Mouse (Mus musculus) lung, postnatal 36 days (tissue): ENCODE data around the gene Ryk.

Experiments
- DNase-seq: peaks from one replicate; pipeline ENCODE4 v3.0.0; 2022; ENCODE audit warnings: mixed read lengths

Ryk gene

DNA sequence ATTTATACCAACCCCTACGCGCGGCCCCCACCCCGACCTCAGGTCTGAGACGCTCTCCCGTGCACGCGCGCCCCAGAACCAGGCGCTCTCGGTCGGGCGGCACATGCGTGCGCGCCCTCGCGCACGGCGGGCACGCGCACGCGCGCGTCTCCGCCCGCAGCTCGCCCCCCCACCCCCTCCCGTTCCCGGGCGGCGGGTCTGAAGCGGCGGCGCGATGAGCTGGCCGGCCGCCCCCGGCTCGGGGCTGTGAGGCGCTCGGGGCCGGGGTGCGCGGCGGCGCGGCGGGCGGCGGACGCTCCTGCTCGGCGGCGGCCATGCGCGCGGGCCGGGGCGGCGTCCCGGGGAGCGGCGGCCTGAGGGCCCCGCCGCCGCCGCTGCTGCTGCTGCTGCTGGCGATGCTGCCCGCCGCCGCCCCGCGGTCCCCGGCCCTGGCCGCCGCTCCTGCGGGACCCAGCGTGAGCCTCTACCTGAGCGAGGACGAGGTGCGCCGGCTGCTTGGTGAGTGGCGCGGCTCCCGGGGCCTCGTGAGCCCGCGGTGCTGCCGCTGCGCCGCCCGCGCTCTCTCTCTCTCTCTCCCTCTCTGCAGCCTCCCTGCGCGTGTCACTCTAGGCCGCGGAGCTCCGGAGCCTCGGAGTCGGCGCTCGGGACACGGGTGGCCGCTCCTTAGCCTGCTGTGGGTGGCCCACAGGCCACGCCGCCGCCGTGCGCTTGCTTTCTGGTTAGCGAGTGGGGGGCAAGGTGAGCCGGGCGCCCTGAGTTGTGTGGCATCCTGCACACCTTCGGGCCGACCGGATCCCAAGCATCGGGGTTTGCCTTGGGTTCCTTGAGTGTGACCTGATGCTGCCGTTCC is at the start of gene Ryk:
Gene Ryk (plus strand): TSS at position 176 of the 850 bp plus-strand sequence.
- DNase-seq, result peak; percentile 72

- DNase-seq, result no peak
These were observed 45.2 kb upstream of the Ryk start for GRCm38 (mm10) chr9:102789491-102789890.

- no peak for DNase-seq
These were observed 42.9 kb upstream of the Ryk start for GRCm38 (mm10) chr9:102791845-102792244.

- no peak for DNase-seq
These were observed 41.9 kb upstream of the Ryk start for GRCm38 (mm10) chr9:102792836-102793235.

GRCm38 (mm10) chr9:102793286-102793809 is 41.4 kb upstream of the Ryk start:
- no peak for DNase-seq

DNA sequence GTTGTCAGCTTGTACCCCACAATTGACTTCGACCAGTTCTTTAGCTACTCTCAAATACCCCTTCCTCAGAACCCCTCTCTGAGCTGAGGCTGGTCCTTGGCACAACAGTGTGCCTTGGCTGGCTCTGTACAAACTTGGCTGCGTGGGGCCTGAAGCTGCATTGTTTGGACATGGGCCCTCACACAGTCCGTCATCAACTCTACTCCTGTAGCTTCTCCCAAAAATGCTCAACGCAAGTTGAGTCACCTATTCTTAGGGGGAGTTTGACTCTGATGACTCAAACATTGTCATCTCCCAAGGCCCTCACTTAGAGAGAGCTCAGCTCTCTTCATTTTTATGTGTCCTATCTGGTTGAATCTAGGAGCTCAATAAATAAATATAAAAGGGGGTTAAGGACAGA is 36.3 kb upstream of the Ryk start:
- DNase-seq, result no peak

DNA sequence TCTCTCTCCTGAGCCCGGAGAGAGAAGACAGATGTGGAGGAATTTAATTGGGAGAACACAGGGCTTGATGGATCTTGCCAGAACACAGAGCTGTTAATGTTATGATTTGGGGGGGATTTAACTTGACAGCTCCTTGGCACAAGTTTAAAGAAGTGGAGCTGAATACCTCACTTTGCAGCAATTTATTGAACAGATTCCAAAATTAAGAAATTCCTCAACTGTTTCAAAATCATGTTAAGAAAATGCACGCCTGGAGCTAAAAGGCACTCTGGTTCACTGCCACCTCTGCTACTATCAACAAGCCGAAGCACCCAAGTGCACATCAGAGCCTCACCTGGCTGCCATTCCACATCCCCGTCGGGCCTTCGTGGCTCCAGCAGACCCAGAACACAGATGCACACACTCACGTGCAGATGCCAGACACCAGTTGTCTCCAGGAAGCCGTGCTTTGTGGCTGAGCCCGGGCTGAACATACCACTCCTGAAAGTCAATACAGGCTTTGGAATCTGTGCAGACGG is 28.6 kb upstream of the Ryk start:
- DNase-seq, result peak; percentile 22

DNA sequence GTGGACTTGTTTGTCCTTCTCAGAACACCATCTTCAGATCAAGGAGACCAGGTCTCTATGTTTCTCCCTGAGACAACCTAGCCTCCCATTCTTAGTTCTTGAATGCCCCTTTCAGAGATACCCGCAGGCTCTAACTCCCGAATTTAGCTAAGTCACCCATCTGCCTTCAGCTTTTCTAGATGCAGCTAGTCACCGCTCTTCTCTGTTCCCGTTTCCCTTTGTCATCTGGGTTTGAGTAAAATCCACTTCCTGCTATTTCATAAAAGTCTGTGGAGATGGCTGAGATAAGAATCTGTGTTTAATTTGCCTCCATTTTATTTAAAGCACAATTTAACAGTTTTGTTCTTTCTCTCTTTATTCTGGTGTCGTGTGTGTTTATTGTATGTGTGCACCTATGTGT is 23.5 kb upstream of the Ryk start:
- no peak for DNase-seq

GRCm38 (mm10) chr9:102818228-102818627 is 16.5 kb upstream of the Ryk start:
- no peak for DNase-seq

DNA sequence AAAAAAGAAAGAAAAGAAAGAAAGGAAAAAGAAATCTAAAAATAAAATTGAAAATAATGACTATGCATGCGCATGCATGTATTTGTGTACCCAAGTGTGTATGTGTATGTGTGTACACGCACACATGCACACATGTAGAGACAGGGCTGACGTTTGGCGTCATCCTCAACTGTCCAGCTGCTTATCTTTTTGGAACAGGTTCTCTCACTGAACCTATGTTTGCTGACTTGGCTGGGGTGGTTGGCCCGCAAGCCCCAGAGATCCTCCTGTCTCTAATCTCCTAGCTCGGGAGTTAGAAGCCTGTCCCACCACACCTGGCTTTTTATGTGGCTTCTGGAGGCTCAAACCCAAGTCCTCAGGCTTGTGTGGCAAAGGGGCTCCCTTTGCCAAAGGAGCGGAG is 6.1 kb upstream of the Ryk start:
- DNase-seq, result no peak

GRCm38 (mm10) chr9:102831541-102831940 is 3.2 kb upstream of the Ryk start:
- DNase-seq, result no peak

DNA sequence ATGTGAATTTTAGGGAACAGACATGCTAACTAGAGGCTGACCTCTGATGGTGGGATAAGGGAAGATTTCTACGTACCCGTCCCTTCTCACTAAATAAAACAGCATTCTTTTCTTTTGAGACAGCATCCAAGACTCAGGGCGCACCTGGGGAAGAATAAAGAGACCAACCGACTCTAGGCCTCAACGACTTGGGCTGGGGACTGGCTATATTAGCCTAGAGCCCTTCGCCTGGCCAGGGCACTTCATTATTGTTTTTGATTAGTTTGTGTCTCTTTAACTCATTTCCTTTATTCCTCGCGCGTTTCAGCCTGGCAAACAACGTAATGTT is 339 bp upstream of the Ryk start:
- no peak for DNase-seq

DNA sequence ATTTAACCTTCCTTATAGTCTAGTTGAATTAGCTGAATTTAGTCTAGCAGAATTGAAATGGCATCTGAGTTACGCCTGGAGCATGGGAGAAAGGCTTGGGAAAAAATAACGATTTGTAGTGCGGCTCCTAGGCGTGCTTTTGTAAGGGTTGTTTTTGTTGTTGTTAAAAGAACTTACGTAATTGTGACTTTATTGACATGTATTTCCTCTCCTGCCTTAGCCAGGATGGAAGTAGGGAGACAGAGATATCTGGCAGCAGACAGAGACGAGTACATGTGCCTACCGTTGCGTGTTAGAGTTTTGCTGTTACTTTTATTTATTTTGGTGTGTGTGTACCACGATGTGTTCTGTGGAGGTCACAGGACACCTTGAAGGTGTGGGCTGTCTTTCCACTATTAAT is 1.6 kb downstream of the Ryk start:
- no peak for DNase-seq

DNA sequence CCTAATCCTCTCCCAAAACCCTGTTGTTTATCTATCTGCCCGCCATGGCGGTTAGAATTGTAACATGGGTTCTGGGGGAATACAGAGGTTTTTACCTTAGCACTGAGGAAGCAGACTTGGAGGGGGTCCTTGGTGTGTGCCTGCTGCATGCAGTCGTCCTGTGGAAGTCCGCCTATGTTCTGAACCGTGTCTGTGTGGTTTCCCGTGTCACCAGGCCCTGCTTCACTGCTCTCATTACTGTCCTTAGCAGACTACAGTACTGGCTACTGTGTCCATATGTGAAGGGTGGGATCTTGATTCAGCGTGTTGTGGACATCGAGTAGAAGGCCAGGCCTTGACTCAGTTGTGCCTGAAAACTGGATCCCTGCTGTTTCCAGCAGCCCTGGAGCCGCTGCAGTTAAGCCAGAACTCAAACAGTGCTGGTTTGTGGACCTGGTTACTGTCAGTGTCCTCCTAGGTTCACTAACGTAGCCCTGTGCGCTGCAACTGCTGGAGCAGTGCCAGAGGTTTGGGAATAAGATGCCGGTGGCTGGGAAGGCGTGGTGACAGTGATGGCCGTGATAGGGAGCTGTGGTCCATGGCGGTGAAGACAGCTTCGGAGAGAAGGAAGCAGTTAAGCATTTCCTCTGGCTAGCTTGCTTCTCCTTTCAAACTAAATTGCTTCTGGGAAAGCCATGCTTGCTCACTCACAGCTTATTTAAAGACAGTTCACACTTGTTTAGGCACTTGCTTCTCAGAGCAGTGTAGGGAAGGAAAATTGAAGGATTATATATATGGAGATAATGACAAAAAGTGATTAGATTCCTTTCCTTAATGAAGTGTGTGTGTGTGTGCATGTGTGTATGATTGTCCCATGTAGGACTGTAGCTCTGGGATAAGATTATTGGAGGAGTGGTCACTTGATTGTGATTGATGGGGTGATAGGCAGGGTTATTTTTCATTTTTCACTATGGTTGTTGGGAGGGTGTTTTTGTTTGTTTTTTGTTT is 6.4 kb downstream of the Ryk start:
- peak; percentile 61 for DNase-seq

GRCm38 (mm10) chr9:102841832-102842231 is 7.1 kb downstream of the Ryk start:
- DNase-seq, result peak; percentile 46

DNA sequence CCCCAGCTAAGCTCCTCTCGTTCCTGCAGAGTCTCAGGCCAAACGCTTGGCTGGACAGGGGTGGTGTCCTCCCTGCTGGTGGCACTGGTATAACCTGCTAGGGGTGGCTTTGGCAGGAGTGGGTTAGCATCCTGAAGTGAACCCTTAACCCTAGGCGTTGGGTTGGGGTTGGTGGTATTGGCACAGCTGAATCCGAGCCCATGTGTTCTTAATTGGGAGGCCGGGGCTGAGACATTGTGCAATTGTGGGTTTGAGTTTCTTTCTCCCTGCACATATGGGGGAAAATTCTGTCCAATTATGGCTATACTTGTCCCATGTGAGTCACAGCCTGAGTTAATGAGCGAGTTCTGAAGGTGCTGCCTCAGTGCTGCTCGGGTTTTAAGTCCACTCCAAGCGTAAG is 7.8 kb downstream of the Ryk start:
- DNase-seq, result no peak

DNA sequence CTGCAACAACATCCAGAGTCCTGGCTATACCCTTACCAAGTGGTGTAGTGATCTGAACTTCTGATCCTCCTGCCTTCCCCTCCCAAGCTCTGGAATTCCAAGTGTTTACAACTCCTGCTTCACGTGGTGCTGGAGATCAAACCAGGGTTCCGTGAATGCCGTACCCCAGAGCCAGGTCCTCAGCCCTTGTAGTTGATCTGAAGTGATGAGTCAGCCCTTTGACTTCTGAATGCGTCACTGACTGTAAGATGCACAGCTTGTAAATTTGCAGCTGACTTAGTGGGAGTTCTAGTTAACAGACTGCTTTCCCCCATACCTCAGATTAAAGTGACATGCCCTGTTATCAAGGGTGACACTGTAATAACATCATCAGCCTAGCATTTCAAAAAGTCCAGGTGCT is 8.9 kb downstream of the Ryk start:
- DNase-seq, result peak; percentile 65

- DNase-seq, result no peak
These were observed 11.1 kb downstream of the Ryk start for GRCm38 (mm10) chr9:102845851-102846250.

GRCm38 (mm10) chr9:102846348-102846747 is 11.6 kb downstream of the Ryk start:
- DNase-seq, result no peak

DNA sequence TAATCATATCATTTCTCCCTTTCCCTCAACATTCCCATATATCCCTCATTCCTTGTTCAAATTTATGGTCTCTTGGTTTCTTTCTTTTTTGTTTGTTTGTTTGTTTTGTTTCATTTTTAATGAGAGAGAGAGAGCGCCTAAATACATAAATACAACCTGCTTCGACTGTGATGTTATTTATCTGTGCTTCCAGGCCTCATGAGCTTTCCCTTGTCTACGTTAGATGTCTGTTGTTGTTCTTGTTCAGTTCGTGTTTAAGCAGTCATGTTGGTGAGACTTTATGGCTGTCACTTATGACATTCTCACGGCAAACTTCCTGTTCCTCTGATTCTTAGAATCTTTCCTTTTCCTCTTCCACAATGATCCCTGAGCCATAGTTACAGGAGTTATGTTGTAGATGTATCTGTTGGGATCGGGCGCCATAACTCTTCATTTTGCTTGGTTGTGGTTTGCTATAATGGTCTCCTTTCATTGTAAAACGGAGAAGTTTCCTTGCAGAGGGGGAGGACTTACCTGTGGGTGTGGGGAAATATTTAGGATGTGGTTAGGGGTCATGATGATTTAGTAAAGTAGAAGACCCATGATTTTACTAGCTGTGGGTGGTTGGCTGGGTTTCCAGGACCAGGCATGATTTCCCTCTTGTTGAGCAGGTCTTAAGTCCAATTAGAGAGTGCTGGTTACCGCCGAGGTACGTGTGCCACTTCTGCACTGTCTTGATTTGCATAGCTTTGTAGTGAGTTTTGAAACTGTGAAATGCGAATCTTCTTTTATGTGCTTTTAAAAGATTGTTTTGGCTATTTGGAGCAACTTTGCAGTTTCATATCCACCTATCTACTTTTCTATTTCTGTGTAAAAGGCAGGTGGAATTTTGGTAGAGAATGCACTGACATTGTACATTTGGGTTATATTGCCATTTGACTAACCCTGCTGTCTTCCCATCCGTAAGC is 17.6 kb downstream of the Ryk start:
- DNase-seq, result no peak

- DNase-seq, result no peak
These were observed 23.1 kb downstream of the Ryk start for GRCm38 (mm10) chr9:102857856-102858255.

DNA sequence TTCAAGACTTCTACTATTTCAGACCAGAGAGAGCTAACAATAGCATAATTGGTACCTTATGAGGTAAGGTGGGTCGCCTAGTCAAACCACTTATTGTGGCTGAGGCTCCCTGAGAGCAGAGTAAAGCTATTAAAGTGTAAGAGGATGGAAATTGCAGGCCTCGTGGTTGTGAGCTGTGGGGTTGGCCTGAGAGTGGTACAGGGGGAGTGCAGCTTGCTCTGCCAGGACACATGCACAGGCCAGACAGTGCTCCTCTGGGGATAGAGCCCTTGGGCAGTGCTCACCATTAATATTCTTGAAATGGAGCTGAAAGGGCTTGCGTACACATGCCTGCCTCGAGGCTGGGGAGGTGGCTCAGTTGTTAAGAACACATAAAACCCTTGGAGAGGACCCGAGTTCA is 23.6 kb downstream of the Ryk start:
- no peak for DNase-seq
